Mouse (Mus musculus) liver, postnatal 0 days (tissue): ENCODE measurements at regions not wholly inside any gene's neighbourhood (a gene's known extent, or its start where the extent isn't known, plus 50 kb on each side); places are given as distances from the start of the nearest gene placed in this dataset.

Experiments
- CTCF ChIP-seq: sonication (generic); IDR thresholded peaks from 2 replicates; pipeline ENCODE4 v1.5.1; 2016; ENCODE audit warnings: antibody characterized with exemption, low read depth
- EP300 ChIP-seq: IDR thresholded peaks from 2 replicates; pipeline ENCODE4 v1.6.1; 2016; ENCODE audit warnings: antibody characterized with exemption, low read depth, mild to moderate bottlenecking

DNA sequence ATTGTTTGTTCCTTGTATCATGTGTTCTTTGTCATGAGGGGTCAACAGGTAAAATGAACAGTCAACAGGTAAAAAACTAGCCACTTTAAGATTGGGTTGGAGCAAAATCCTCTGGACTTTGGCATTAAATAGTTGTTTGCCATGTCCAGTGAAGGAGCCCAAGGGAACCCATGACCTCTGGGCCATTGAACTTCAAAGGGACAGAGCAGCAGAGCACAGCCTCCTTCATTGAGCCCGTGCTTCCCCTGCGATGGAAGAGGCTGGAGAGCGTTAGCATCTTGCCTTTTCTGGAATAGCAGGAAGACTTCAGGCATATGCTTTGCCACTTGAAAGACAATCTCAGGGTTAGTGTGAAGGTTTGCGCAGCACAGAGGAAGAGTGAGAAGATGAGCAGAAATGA lies 320.4 kb upstream of the Id2 start:
- no peak for TF ChIP-seq CTCF
- TF ChIP-seq EP300, result no peak
